Mouse (Mus musculus): ENCODE results near the gene 1700018B08Rik.

1700018B08Rik gene

DNA sequence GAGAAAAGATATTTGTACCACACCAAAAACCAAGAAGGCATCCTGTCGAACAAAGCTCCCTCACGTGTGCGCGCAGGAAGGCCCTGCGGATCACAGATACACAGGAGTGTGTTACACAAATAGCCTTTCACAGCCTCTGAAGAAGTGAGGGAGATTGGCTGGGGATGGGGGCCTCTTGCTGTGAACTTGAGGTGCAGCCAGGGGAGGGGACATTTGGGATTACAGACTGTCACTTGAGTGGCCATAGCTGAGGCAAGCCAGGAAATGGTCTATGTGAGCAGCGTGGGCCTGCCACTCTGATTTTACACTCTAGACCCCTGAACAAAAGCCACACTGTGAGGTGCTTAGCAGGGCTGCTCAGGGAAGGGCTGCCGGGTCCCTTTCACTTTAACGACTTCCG lies 32.4 kb downstream of the 1700018B08Rik start:
- DNase-seq (ENCODE audit: low read depth, low spot score), result no peak

DNA sequence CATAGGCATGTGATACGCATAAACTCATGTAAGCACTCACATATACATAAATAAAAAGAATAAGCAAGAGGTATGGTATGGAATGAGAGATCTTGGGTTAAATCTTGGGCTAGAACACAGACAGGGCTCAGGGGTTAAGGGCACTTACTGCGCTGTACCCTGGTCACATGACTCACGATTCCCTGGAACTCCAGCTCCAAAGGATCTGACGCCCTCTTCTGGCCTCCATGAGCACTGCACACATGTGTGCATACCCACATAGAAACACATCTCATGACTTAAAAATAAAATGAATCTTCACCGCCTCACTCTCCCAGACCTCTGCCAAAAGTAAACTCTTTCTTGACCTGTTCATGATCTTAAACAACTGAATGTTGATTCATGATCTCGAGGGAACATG lies 46.5 kb downstream of the 1700018B08Rik start:
- DNase-seq (ENCODE audit: low read depth, low spot score), result no peak

DNA sequence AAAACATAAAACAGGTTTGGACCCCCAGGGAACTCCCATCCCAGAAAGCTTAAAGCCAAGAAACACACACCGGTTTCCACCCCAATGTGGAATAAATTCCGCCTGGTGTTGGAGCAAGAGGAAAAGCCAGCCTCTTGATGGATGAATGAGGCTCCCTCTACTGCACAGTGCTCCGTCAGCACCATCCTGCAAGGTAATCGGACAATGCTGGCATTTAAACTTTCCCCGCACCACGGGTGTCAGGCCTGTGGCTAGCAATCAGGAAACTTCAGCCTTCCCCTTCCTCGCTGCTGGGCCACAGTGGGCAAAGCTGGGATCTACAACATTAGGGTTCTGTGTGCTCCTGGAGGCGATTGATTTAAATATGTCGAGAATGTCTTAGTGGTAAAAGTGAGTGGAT lies 52.5 kb downstream of the 1700018B08Rik start:
- DNase-seq (ENCODE audit: low read depth, low spot score), result peak; percentile 18

DNA sequence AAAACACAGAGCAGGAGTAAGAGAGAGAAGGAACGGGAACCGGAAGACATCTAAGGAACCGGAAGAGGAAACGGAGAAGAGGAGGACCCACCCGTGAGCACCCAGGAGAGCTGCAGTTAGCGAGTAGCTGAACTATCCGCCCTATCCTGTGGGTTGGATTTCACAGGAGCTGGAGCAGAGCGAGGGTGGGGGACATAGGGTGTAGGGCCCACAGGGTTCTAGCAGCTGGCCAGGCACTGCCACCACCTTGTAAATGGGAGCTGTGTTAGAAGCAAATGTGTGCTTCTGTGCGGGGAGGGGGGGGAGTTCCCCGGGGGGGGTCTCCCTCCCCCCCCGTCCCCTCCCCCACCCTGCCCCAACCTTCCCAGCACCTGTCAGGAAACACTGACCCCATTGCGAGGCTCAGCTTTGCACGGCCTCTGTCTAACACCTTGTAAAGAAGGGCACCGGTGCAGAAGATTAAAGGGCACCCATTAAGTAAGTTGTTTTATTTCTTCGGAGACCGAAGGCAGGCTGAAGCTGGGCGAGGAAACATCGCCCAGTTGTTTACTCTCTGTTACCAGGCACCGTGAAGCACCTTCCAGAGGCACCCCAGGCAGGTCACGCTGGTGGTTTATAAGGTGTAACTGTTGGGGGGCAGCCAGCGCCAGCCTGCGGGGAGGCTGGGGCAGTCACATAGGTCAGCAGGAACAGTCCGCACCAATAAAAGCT lies 59.9 kb downstream of the 1700018B08Rik start:
- DNase-seq (ENCODE audit: low read depth, low spot score), result no peak

Data from brain, adult 2 months (tissue).